Mouse (Mus musculus) 3134 (cell line): ENCODE results near the gene Cap2.

Experiments
- DNase-seq: peaks from one replicate; pipeline ENCODE4 v3.0.0-alpha.2; 2011; ENCODE audit warnings: low spot score; ENCODE audit not compliant: insufficient read length; ENCODE audit errors: extremely low read depth

The Cap2 gene

GRCm38 (mm10) chr13:46627841-46628240, 126.2 kb downstream of the Cap2 start:
- DNase-seq, result no peak

DNA sequence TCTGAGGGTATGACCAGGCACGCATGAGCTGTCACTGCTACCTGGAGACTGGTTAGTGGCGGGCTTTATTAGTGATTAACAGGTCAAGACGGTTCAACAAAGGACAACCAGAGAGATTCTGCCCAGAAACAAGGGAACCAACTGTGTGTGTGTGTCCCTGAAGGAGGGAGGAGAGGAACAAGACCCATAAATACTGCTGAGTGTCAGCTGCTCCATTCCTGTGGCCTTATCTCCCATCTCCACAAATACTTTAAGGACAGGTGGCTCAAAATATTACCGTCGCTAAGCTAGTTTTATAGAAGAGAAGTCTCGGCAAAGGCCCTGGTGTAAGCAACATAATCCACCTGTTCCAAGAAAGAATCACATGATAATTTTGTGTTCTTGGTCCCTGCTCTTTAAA, 127.7 kb downstream of the Cap2 start:
- DNase-seq, result no peak

DNA sequence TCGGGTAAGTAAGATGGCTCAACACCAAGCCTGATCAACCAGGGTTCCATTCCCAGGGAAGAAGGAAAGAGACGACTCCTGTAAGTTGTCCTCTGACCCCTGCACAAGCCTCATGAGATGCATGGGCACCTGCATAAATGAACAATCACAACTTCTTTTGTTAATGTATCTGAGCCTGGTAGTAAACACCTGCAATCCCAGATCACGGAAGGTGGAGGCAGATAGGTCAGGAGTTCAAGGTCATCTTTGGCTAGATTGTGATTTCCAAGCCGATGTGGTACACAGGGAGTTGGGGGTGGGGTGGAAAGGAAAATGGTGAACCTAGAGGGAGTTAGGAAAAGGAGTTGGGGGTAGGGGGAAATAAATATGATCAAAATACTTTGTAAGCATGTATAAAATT, 131.1 kb downstream of the Cap2 start:
- DNase-seq, result no peak

GRCm38 (mm10) chr13:46633320-46634132, 131.9 kb downstream of the Cap2 start:
- no peak for DNase-seq

- no peak for DNase-seq
Measured at GRCm38 (mm10) chr13:46634133-46634488, 132.5 kb downstream of the Cap2 start.

DNA sequence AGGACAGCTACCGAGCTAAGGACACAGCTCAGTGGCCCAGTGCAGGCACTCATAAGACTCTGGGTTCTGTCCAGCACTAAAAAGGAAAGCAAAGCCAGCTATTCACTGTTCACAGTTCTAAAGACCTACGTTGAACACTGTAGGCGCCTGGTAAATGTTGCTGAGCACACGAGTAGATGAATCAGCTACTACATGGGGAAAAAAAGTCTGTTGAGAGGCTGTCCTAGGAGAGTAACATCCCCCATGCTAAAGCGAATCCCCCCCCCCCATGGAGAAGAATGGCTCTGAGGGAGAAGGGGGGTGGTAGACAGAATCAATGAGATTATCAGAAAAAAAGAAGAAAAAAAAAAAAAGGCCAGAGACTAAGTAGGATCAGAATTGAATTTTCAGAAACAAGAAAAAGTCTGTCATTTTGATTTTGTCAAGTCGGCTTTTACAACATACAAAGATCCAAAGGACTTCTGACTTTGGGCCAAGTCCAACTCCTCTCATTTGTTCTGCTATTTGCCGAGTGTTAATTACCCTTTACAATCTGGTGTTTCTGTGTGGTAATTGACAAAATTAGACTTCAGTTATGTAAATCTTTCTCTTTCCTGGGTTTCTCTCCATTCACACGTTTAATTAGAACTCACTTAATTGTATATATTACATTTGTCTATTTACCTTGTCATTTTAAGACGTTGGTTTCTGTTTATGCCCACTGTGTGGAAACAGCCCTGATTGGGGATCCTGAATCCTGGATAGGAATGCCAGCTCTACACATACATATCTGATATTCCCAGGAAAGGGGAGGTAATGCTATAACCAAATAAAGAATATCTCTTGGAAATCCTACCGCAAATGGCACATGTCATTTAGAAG, 139.2 kb downstream of the Cap2 start:
- DNase-seq, result no peak

GRCm38 (mm10) chr13:46642318-46642717, 140.7 kb downstream of the Cap2 start:
- DNase-seq, result no peak

DNA sequence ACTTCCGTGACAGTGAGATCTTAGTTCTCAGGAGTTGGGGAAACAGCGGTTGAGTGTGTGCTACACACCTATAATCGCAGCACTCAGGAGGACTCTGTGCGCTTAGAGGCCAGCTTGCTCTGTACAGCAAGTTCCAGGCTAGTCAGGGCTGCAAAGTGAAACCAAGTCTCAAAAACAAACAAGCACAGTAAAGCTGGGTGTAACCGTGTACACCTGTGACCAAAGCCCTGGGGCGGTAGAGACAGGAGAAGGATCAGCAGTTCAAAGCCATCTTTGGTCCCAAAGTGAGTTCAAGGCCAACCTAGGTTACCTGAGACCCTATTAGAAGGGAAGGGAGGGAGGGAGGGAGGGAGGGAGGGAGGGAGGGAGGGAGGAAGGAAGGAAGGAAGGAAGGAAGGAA, 142.5 kb downstream of the Cap2 start:
- DNase-seq, result no peak

- DNase-seq, result no peak
Measured at GRCm38 (mm10) chr13:46645476-46645875, 143.8 kb downstream of the Cap2 start.

GRCm38 (mm10) chr13:46651853-46652252, 150.2 kb downstream of the Cap2 start:
- no peak for DNase-seq

DNA sequence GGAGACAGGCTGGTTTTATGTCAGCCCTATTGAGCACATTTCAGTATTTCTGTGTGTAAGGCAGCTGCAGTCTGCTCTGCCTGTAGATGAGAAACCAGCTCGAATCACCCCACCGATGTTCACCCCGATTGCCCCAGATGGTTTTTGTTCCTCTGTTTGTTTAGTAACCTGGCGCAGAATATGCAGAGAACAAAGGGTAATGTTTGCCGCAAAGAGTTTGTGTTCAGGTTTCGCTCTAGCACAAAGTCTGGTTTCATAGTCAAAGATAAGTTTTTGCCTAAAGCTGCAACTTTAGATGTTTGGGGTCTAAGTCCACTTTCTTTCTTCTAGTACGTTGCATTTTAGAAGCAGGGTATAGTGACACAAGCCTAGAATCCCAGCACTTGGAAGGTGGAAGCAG, 151.0 kb downstream of the Cap2 start:
- no peak for DNase-seq

GRCm38 (mm10) chr13:46653671-46654070, 152.0 kb downstream of the Cap2 start:
- no peak for DNase-seq

DNA sequence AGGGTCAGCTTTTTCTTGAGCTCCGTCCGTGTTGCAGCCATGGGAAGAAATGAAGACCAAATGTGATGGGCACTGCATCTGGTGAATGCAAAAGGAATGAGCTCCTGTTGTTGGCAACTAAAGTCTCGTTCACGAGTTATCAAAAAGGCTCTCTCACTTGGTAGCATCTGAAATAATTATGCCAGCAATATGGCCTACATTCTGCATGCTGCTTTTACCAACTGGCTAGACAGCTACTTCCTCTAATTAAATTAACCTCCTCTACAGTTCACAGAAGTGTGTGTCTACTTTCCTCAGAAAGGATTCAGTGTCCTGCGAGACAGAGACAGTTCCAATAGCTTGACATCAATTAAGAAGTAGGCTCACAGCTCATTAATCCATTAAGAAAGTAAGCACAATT, 152.9 kb downstream of the Cap2 start:
- DNase-seq, result no peak

- DNase-seq, result no peak
Measured at GRCm38 (mm10) chr13:46659211-46659610, 157.6 kb downstream of the Cap2 start.

DNA sequence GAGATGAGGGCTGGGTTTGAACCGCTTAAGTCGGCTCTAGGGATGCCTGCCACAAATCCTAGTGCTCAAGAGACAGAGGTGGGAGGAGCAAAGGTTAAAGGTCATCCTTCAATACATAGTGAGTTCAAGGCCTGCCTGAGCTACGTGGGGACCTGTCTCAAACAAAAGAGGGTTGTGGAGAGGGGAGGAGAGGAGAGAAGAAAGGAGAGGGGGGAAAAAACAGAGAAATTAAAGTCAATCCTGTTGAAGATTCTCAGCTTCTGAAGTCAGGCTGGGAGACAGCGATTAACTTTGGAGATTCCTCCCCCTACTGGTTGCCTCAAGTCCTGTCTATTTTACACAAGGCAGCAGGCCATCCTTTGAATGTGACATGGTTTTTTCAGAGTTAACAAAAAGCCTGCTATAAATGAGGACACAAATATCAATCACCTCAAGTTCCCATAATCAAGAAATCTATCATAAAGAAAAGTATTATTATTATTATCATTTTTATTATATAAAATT, 161.9 kb downstream of the Cap2 start:
- DNase-seq, result no peak

DNA sequence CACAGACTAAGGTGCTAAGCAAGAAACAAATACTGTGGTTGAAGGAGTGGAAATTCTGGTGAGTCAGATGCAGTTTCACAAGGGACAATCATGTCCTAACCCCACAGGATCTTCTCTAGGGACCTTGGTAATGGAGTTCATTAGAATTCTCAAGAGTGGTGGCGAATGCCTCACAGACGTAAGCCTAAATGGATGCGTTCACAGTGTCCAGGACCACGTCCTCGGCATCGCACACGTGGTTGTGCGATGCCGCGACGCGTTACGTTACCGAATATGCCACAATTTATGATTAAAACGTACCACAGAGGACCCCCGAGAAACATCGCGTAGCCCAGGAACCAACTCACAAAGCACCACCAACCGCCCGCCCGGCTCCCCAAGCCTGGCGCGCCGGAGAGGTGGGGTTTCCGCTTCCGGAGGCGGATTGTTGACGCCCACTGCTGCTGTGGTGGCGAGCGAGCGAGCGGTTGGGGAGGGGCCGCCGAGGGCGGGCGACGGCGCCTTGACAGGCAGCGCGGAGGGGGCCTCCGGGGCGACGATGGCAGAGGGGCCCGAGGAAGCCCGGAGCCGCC, 167.5 kb downstream of the Cap2 start, which contains the start of gene Fam8a1:
Gene Fam8a1 (plus strand): TSS at position 475 of the 572 bp plus-strand sequence.
- DNase-seq, result peak; percentile 87

- no peak for DNase-seq
Measured at GRCm38 (mm10) chr13:46669620-46670271, 168.1 kb downstream of the Cap2 start.

DNA sequence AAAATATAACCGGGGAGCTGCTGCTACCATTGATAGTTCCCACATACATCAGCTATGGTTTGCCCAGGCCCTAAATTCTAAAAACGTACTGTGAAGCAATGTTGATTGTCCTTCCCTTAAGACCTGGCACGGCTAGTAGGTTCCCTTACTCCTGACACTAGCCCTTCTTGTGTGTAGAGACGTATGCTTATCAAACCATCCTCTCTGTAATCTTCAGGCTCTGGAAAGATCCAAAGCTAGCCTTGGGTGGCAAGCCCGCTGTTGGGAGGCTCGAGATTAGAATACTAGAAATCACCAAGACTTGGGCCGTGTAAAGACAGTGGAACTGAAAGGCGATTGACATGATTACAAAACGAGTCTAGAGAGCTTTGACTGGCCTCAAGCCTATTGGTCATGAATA, 168.9 kb downstream of the Cap2 start:
- no peak for DNase-seq

DNA sequence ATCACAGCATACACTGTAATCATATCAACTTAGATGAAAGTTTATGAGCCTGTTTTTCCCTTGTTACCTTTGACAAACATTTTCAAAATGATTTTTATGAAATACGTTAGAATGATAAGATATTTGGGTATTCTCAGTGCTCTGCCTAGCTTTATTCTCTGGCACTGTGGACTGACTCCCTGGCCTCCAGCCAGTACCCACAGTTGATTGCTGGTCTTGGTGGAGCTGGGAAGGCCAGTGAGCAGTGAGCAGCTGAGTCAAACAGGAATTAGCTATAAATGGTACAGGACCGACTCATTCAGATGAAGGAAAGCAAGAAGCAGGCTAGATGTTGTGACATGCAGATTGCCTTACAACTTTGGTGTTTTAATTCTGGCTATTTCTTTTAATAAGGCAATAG, 173.0 kb downstream of the Cap2 start:
- no peak for DNase-seq

DNA sequence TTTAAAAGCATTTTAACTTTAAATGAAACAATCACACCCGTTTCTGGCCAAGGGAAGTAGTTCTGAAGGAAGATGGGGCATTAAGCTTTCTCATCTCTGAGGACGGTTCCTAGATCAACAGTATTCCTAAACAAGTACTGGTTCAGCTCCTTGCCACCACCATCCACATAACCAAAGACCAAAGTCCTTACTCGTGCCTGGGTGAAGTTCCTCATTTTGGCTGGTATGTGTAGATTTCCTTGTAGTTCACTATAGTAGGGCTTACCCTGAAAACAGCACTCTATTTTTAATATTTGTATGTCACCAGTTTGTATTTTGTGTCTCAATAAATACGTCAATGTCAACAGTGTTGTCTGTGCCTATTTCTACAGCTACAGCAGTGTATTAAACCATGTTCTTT, 176.1 kb downstream of the Cap2 start:
- no peak for DNase-seq

DNA sequence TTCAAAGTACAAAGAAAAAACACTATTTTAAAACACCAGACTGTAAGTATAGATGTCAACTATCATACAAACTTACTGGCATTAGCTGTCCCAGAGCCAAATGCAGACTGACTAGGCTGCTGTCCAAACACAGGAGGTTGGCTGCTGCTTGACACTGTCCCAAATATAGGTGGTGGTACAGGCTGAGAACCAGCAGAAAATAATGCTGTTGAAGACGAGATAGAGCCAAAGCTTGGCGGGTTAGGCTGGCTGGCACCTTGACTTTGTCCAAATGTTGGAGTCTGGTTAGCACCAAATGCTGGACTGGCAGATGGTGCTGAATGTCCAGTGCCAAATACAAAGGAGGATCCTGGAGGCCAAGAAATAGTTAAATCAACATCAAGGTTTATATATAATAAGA, 181.3 kb downstream of the Cap2 start:
- no peak for DNase-seq
